Mouse (Mus musculus): ENCODE results near the gene Txnip.
A peak's percentile ranks its signal among the peaks of the same experiment; 100 is the strongest.
"Not testable (repeated sequence)": the region's sequence is repeated elsewhere in the genome, so short reads cannot be mapped to it uniquely, and the experiment has no call there.

The Txnip gene

GRCm38 (mm10) chr3:96593790-96594560, 36.2 kb downstream of the Txnip start, which contains the start of gene Polr3gl:
Gene Polr3gl (minus strand): TSS chr3:96594181.
- DNase-seq (ENCODE audit: low spot score), result peak; percentile 93

- no peak for DNase-seq (ENCODE audit: low spot score)
These were observed 37.1 kb downstream of the Txnip start for GRCm38 (mm10) chr3:96594851-96595250.

GRCm38 (mm10) chr3:96595661-96596060, 37.9 kb downstream of the Txnip start:
- DNase-seq (ENCODE audit: low spot score), result no peak

- DNase-seq (ENCODE audit: low spot score), result no peak
These were observed 38.5 kb downstream of the Txnip start, which contains the start of gene Ankrd34a for GRCm38 (mm10) chr3:96596228-96596707. Gene Ankrd34a (plus strand): TSS chr3:96596636.

- no peak for DNase-seq (ENCODE audit: low spot score)
These were observed 39.1 kb downstream of the Txnip start for GRCm38 (mm10) chr3:96596855-96597254.

GRCm38 (mm10) chr3:96597435-96597891, 39.7 kb downstream of the Txnip start:
- no peak for DNase-seq (ENCODE audit: low spot score)

- DNase-seq (ENCODE audit: low spot score), result no peak
These were observed 40.7 kb downstream of the Txnip start for GRCm38 (mm10) chr3:96598156-96599068.

- no peak for DNase-seq (ENCODE audit: low spot score)
These were observed 41.3 kb downstream of the Txnip start for GRCm38 (mm10) chr3:96599069-96599393.

- DNase-seq (ENCODE audit: low spot score), result no peak
These were observed 41.7 kb downstream of the Txnip start for GRCm38 (mm10) chr3:96599411-96599810.

- peak; percentile 78 for DNase-seq (ENCODE audit: low spot score)
These were observed 43.0 kb downstream of the Txnip start, which contains the start of gene Lix1l for GRCm38 (mm10) chr3:96600639-96601250. Gene Lix1l (plus strand): TSS chr3:96601149.

- DNase-seq (ENCODE audit: low spot score), result no peak
These were observed 43.6 kb downstream of the Txnip start for GRCm38 (mm10) chr3:96601251-96601787.

- no peak for DNase-seq (ENCODE audit: low spot score)
These were observed 44.4 kb downstream of the Txnip start for GRCm38 (mm10) chr3:96601941-96602703.

GRCm38 (mm10) chr3:96602704-96603084, 44.9 kb downstream of the Txnip start:
- no peak for DNase-seq (ENCODE audit: low spot score)

- DNase-seq (ENCODE audit: low spot score), result no peak
These were observed 45.6 kb downstream of the Txnip start for GRCm38 (mm10) chr3:96603311-96603710.

GRCm38 (mm10) chr3:96606007-96606406, 48.2 kb downstream of the Txnip start:
- not testable (repeated sequence) for DNase-seq (ENCODE audit: low spot score)

- DNase-seq (ENCODE audit: low spot score), result no peak
These were observed 48.9 kb downstream of the Txnip start for GRCm38 (mm10) chr3:96606618-96607017.

All from c-Kit-positive CD71-positive TER-119-positive erythroid progenitor cells, embryonic 14.5 days (primary cell).